Mouse (Mus musculus) limb, embryonic 10.5 days (tissue): ENCODE measurements around the gene Saxo2. TPM values are rescaled to one million over a fixed set of nuclear protein-coding genes. Genes with fewer than 3 reads are reported as not detected.

Source experiments
- DNase-seq: peaks from one replicate; pipeline ENCODE4 v3.0.0-alpha.2; 2017; ENCODE audit warnings: low spot score
- H3K27ac ChIP-seq: fragments of 300-500 bp; sonication (generic); 2 replicates; pipeline ENCODE4 v1.5.1; 2016; ENCODE audit warnings: mild to moderate bottlenecking
- H3K27me3 ChIP-seq: fragments of 300-500 bp; sonication (generic); 2 replicates; pipeline ENCODE4 v1.6.1; 2016; ENCODE audit warnings: low read depth, mild to moderate bottlenecking; ENCODE audit not compliant: poor library complexity, severe bottlenecking
- H3K36me3 ChIP-seq: fragments of 300-500 bp; sonication (generic); 2 replicates; pipeline ENCODE4 v1.6.1; 2016; ENCODE audit warnings: mild to moderate bottlenecking, moderate library complexity
- H3K4me1 ChIP-seq: fragments of 300-500 bp; sonication (generic); 2 replicates; pipeline ENCODE4 v1.6.1; 2016
- H3K4me3 ChIP-seq: fragments of 300-500 bp; sonication (generic); 2 replicates; pipeline ENCODE4 v1.5.1; 2016; ENCODE audit warnings: mild to moderate bottlenecking, moderate library complexity
- H3K9me3 ChIP-seq: fragments of 300-500 bp; sonication (generic); replicated peaks from 2 replicates; pipeline ENCODE4 v1.6.1; 2016; ENCODE audit warnings: mild to moderate bottlenecking
- WGBS: fragments of 180-500 bp; shearing (Covaris S2); methylation state at CpG from one replicate; pipeline ENCODE4 v1.1.7; 2016; 5-methylcytosine and 5-hydroxymethylcytosine counted together
- polyA plus RNA-seq: library from polyadenylated mRNA; unstranded; fragments of >200 nt; fragmentation: Nextera tagmentation; extraction: Ambion mirVana; gene quantifications from 2 replicates; pipeline ENCODE4 v1.2.1, GENCODE M21; 2016

The Saxo2 gene
- 5.3 and 5.5 TPM in 2 replicates for polyA plus RNA-seq

GRCm38 (mm10) chr7:82648353-82649080 lies at the start of gene Saxo2, which contains the start of gene Efl1:
TSS of gene Saxo2 (minus strand) at chr7:82648528.
TSS of gene Efl1 (plus strand) at chr7:82648614.
- no peaks in the 10 kb centered on the region for H3K9me3 ChIP-seq
- no peaks in the 10 kb centered on the region for H3K27me3 ChIP-seq
- peak; percentile 97 for DNase-seq
- H3K36me3 ChIP-seq = peaks cover 18% of the 10 kb centered on the region
- peaks cover 14% of the 10 kb centered on the region for H3K4me1 ChIP-seq
- peak within 1 kb of the TSS; percentile 86 for H3K4me3 ChIP-seq
- H3K27ac ChIP-seq = peak within 1 kb of the TSS; percentile 84
- 0% methylated on average over 46 of the region's 46 CpGs for WGBS

- H3K27ac ChIP-seq = no peak overlapping the region; the same call in 1 of the 2 replicates
- H3K9me3 ChIP-seq = no peaks in the 10 kb centered on the region
- DNase-seq = no peak
- no peak overlapping the region for H3K4me3 ChIP-seq
- no peaks in the 10 kb centered on the region for H3K27me3 ChIP-seq
- peaks cover 17% of the 10 kb centered on the region for H3K4me1 ChIP-seq
- 77% methylated on average over 8 of the region's 8 CpGs for WGBS
- peaks cover 65% of the 10 kb centered on the region for H3K36me3 ChIP-seq
These were observed 49.3 kb upstream of the Saxo2 start for GRCm38 (mm10) chr7:82697668-82698067.

GRCm38 (mm10) chr7:82691021-82691738 lies 42.9 kb upstream of the Saxo2 start:
- 85% methylated on average over 6 of the region's 6 CpGs for WGBS
- DNase-seq = no peak
- Histone ChIP-seq H3K36me3 (peaks cover 77% of the 10 kb centered on the region), H3K4me1 (0 out of 2 replicates have a peak, but pooled peaks cover 4% of the 10 kb centered on the region), H3K9me3 (no peaks in the 10 kb centered on the region), H3K4me3 (no peak overlapping the region), H3K27me3 (no peaks in the 10 kb centered on the region), H3K27ac (no peak overlapping the region)

GRCm38 (mm10) chr7:82688736-82689135 lies 40.4 kb upstream of the Saxo2 start:
- 64% methylated on average over 3 of the region's 3 CpGs for WGBS

GRCm38 (mm10) chr7:82679901-82680300 lies 31.6 kb upstream of the Saxo2 start:
- no peak overlapping the region for H3K4me3 ChIP-seq
- peaks cover 69% of the 10 kb centered on the region for H3K36me3 ChIP-seq
- no peaks in the 10 kb centered on the region for H3K9me3 ChIP-seq
- no peak overlapping the region for H3K27ac ChIP-seq
- no peak for DNase-seq
- WGBS = 95% methylated on average over 5 of the region's 5 CpGs
- H3K27me3 ChIP-seq = no peaks in the 10 kb centered on the region
- no peaks in the 10 kb centered on the region for H3K4me1 ChIP-seq

More at GRCm38 (mm10) chr7:82688736-82689135, 40.4 kb upstream of the Saxo2 start:
- Histone ChIP-seq H3K9me3 (no peaks in the 10 kb centered on the region), H3K4me3 (no peak overlapping the region), H3K36me3 (peaks cover 72% of the 10 kb centered on the region), H3K27ac (peak overlapping the region; percentile 25; the same call in 1 of the 2 replicates), H3K27me3 (no peaks in the 10 kb centered on the region), H3K4me1 (0 out of 2 replicates have a peak, but pooled peaks cover 4% of the 10 kb centered on the region)
- DNase-seq = no peak

- Histone ChIP-seq H3K27me3 (no peaks in the 10 kb centered on the region), H3K4me1 (no peaks in the 10 kb centered on the region), H3K27ac (no peak overlapping the region), H3K36me3 (peaks cover 73% of the 10 kb centered on the region), H3K9me3 (no peaks in the 10 kb centered on the region), H3K4me3 (no peak overlapping the region)
- DNase-seq = no peak
- WGBS = 92% methylated on average over 6 of the region's 6 CpGs
These were observed 28.5 kb upstream of the Saxo2 start for GRCm38 (mm10) chr7:82676834-82677233.

- peaks cover 73% of the 10 kb centered on the region for H3K36me3 ChIP-seq
- no peaks in the 10 kb centered on the region for H3K9me3 ChIP-seq
- no peaks in the 10 kb centered on the region for H3K4me1 ChIP-seq
- no peaks in the 10 kb centered on the region for H3K27me3 ChIP-seq
- H3K4me3 ChIP-seq = no peak overlapping the region
- no peak for DNase-seq
- H3K27ac ChIP-seq = no peak overlapping the region
- 90% methylated on average over 5 of the region's 5 CpGs for WGBS
These were observed 27.7 kb upstream of the Saxo2 start for GRCm38 (mm10) chr7:82676001-82676400.

- Histone ChIP-seq H3K36me3 (peaks cover 76% of the 10 kb centered on the region), H3K27ac (no peak overlapping the region), H3K9me3 (no peaks in the 10 kb centered on the region), H3K4me3 (no peak overlapping the region), H3K27me3 (no peaks in the 10 kb centered on the region), H3K4me1 (no peaks in the 10 kb centered on the region)
- DNase-seq = no peak
- 88% methylated on average over 3 of the region's 3 CpGs for WGBS
These were observed 16.3 kb upstream of the Saxo2 start for GRCm38 (mm10) chr7:82664604-82665003.

- DNase-seq = no peak
- Histone ChIP-seq H3K4me3 (peak overlapping the region; percentile 86), H3K27me3 (no peaks in the 10 kb centered on the region), H3K4me1 (peaks cover 14% of the 10 kb centered on the region), H3K27ac (peak overlapping the region; percentile 84), H3K36me3 (peaks cover 21% of the 10 kb centered on the region), H3K9me3 (no peaks in the 10 kb centered on the region)
- WGBS = 14% methylated on average over 6 of the region's 6 CpGs
These were observed 735 bp upstream of the Saxo2 start for GRCm38 (mm10) chr7:82649081-82649445.

- no peaks in the 10 kb centered on the region for H3K27me3 ChIP-seq
- H3K9me3 ChIP-seq = no peaks in the 10 kb centered on the region
- DNase-seq = no peak
- peaks cover 14% of the 10 kb centered on the region for H3K4me1 ChIP-seq
- WGBS = 35% methylated on average over 4 of the region's 4 CpGs
- H3K4me3 ChIP-seq = peak overlapping the region; percentile 86
- peaks cover 13% of the 10 kb centered on the region for H3K36me3 ChIP-seq
- H3K27ac ChIP-seq = peak overlapping the region; percentile 84; the same call in 1 of the 2 replicates
These were observed 419 bp downstream of the Saxo2 start for GRCm38 (mm10) chr7:82647909-82648308.

- H3K27me3 ChIP-seq = no peaks in the 10 kb centered on the region
- no peak overlapping the region for H3K27ac ChIP-seq
- 93% methylated on average over 3 of the region's 3 CpGs for WGBS
- H3K36me3 ChIP-seq = peaks cover 6% of the 10 kb centered on the region
- H3K4me1 ChIP-seq = peaks cover 14% of the 10 kb centered on the region
- DNase-seq = no peak
- no peak overlapping the region for H3K4me3 ChIP-seq
- H3K9me3 ChIP-seq = no peaks in the 10 kb centered on the region
These were observed 1.1 kb downstream of the Saxo2 start for GRCm38 (mm10) chr7:82647183-82647582.

GRCm38 (mm10) chr7:82625342-82625741 lies 23.0 kb downstream of the Saxo2 start:
- WGBS = 20% methylated on average over 7 of the region's 7 CpGs
- no peak overlapping the region for H3K27ac ChIP-seq
- no peak overlapping the region for H3K4me3 ChIP-seq
- H3K27me3 ChIP-seq = no peaks in the 10 kb centered on the region
- no peaks in the 10 kb centered on the region for H3K9me3 ChIP-seq
- H3K36me3 ChIP-seq = no peaks in the 10 kb centered on the region
- H3K4me1 ChIP-seq = no peaks in the 10 kb centered on the region; the same call in 1 of the 2 replicates
- DNase-seq = peak; percentile 77

- DNase-seq = no peak
- Histone ChIP-seq H3K27ac (no peak overlapping the region), H3K36me3 (no peaks in the 10 kb centered on the region), H3K27me3 (no peaks in the 10 kb centered on the region), H3K9me3 (no peaks in the 10 kb centered on the region), H3K4me3 (no peak overlapping the region), H3K4me1 (no peaks in the 10 kb centered on the region)
- WGBS = 68% methylated on average over 3 of the region's 3 CpGs
These were observed 38.7 kb downstream of the Saxo2 start for GRCm38 (mm10) chr7:82609629-82610028.
